Mouse (Mus musculus) CH12.LX (cell line): ENCODE measurements around the gene Stx11. TPM values are rescaled to one million over a fixed set of nuclear protein-coding genes. Genes with fewer than 3 reads are reported as not detected.
A peak's percentile ranks its signal among the peaks of the same experiment; 100 is the strongest.

Experiments used
- DNase-seq: peaks from one replicate; pipeline ENCODE4 v3.0.0-alpha.2; 2013; ENCODE audit errors: extremely low read depth
- H3K27ac ChIP-seq: 2 replicates; pipeline ENCODE4 v1.5.1; 2012; ENCODE audit warnings: low read depth, mild to moderate bottlenecking, control low read depth, moderate library complexity; ENCODE audit not compliant: insufficient read depth
- H3K27me3 ChIP-seq: replicated peaks from 2 replicates; pipeline ENCODE3; 2012; ENCODE audit warnings: inconsistent platforms
- H3K36me3 ChIP-seq, 2 experiments: replicated peaks in 1 of 2; 2 replicates each; pipeline versions ENCODE3 to v1.6.1; 2012; ENCODE audit warnings: inconsistent platforms in 1 of 2, low read length in 1 of 2, mild to moderate bottlenecking in 1 of 2, mixed read lengths in 1 of 2, moderate library complexity in 1 of 2; ENCODE audit not compliant: control insufficient read depth in 1 of 2, insufficient read depth in 1 of 2
- H3K4me1 ChIP-seq, 2 experiments: 2 replicates each; pipeline ENCODE4 v1.6.1; 2012; ENCODE audit warnings: inconsistent platforms in 1 of 2, moderate library complexity in 1 of 2; ENCODE audit not compliant: insufficient read depth in 2 of 2, control insufficient read depth in 1 of 2
- H3K4me2 ChIP-seq: 2 replicates; pipeline ENCODE4 v1.6.1; 2012; ENCODE audit warnings: low read depth, mild to moderate bottlenecking, control low read depth; ENCODE audit not compliant: poor library complexity, insufficient read depth, severe bottlenecking
- H3K4me3 ChIP-seq, 3 experiments: fragments of 150-350 bp in 1 of 3; sonication (generic) in 1 of 3; replicated peaks in 1 of 3; 2 replicates each; pipeline versions ENCODE3 to v1.5.1; 2011 to 2012; ENCODE audit warnings: low read depth in 2 of 3, low read length in 2 of 3, mild to moderate bottlenecking in 2 of 3, moderate library complexity in 2 of 3, control low read depth in 1 of 3, improper control_type of control experiment in 1 of 3, inconsistent platforms in 1 of 3, mixed read lengths in 1 of 3; ENCODE audit not compliant: poor library complexity in 1 of 3
- H3K79me2 ChIP-seq: replicated peaks from 2 replicates; pipeline ENCODE4 v1.6.1; 2012; ENCODE audit warnings: mild to moderate bottlenecking, moderate library complexity; ENCODE audit not compliant: control insufficient read depth, poor library complexity, insufficient read depth, severe bottlenecking; ENCODE audit errors: extremely low read depth
- H3K9ac ChIP-seq: 2 replicates; pipeline ENCODE4 v1.6.1; 2012; ENCODE audit warnings: low read depth, mild to moderate bottlenecking, control low read depth, moderate library complexity; ENCODE audit not compliant: insufficient read depth
- H3K9me3 ChIP-seq: replicated peaks from 2 replicates; pipeline ENCODE3; 2012; ENCODE audit warnings: low read length, inconsistent platforms, mixed read lengths
- BHLHE40 ChIP-seq: IDR thresholded peaks from 2 replicates; pipeline ENCODE4 v1.6.1; 2011; ENCODE audit warnings: mild to moderate bottlenecking, low read depth, low read length, improper control_type of control experiment
- CHD2 ChIP-seq: IDR thresholded peaks from 2 replicates; pipeline ENCODE4 v1.6.1; 2011; ENCODE audit warnings: low read length, improper control_type of control experiment
- CTCF ChIP-seq, 2 experiments: IDR thresholded peaks in 1 of 2; conservative IDR thresholded peaks in 1 of 2; 2 replicates each; pipeline ENCODE4 v1.5.1; 2011 to 2012; ENCODE audit warnings: low read depth in 2 of 2, low read length in 2 of 2, improper control_type of control experiment in 1 of 2, inconsistent platforms in 1 of 2, mild to moderate bottlenecking in 1 of 2, moderate library complexity in 1 of 2
- E2F4 ChIP-seq: IDR thresholded peaks from 2 replicates; pipeline ENCODE4 v1.6.1; 2011; ENCODE audit warnings: low read depth, low read length, improper control_type of control experiment; ENCODE audit not compliant: insufficient replicate concordance
- ELF1 ChIP-seq: IDR thresholded peaks from 2 replicates; pipeline ENCODE4 v1.6.1; 2014; ENCODE audit warnings: low read depth, mild to moderate bottlenecking, inconsistent platforms, low read length, improper control_type of control experiment
- EP300 ChIP-seq: IDR thresholded peaks from 2 replicates; pipeline ENCODE4 v1.6.1; 2011; ENCODE audit warnings: low read length, improper control_type of control experiment
- GABPA ChIP-seq: IDR thresholded peaks from 2 replicates; pipeline ENCODE4 v1.6.1; 2012; ENCODE audit warnings: low read depth, low read length, improper control_type of control experiment, inconsistent platforms; ENCODE audit not compliant: insufficient replicate concordance
- IRF4 ChIP-seq: IDR thresholded peaks from 2 replicates; pipeline ENCODE4 v1.6.1; 2014; ENCODE audit warnings: low read depth, mild to moderate bottlenecking, inconsistent platforms, low read length, improper control_type of control experiment
- JUN ChIP-seq: IDR thresholded peaks from 2 replicates; pipeline ENCODE4 v1.6.1; 2011; ENCODE audit warnings: low read depth, mild to moderate bottlenecking, low read length, improper control_type of control experiment, moderate library complexity; ENCODE audit not compliant: insufficient read depth
- KAT2A ChIP-seq: IDR thresholded peaks from 2 replicates; pipeline ENCODE4 v1.6.1; 2012; ENCODE audit warnings: low read length, improper control_type of control experiment, inconsistent platforms; ENCODE audit not compliant: insufficient replicate concordance
- MAX ChIP-seq: IDR thresholded peaks from 2 replicates; pipeline ENCODE4 v1.6.1; 2011; ENCODE audit warnings: low read length, improper control_type of control experiment
- MXI1 ChIP-seq: IDR thresholded peaks from 2 replicates; pipeline ENCODE4 v1.6.1; 2011; ENCODE audit warnings: mild to moderate bottlenecking, low read depth, low read length, improper control_type of control experiment
- MYC ChIP-seq: IDR thresholded peaks from 2 replicates; pipeline ENCODE4 v1.6.1; 2011; ENCODE audit warnings: low read depth, mild to moderate bottlenecking, improper control_type of control experiment, low read length
- NELFE ChIP-seq: IDR thresholded peaks from 2 replicates; pipeline ENCODE4 v1.6.1; 2011; ENCODE audit warnings: low read depth, low read length, improper control_type of control experiment
- NRF1 ChIP-seq: IDR thresholded peaks from 2 replicates; pipeline ENCODE4 v1.6.1; 2014; ENCODE audit warnings: low read depth, mild to moderate bottlenecking, inconsistent platforms, low read length, improper control_type of control experiment, moderate library complexity
- POLR2A ChIP-seq: IDR thresholded peaks from 2 replicates; pipeline ENCODE4 v1.6.1; 2011; ENCODE audit warnings: low read depth, mild to moderate bottlenecking, improper control_type of control experiment, low read length
- POLR2AphosphoS2 ChIP-seq: IDR thresholded peaks from 2 replicates; pipeline ENCODE4 v1.6.1; 2011; ENCODE audit warnings: low read depth, low read length, improper control_type of control experiment
- RCOR1 ChIP-seq: conservative IDR thresholded peaks from 2 replicates; pipeline ENCODE4 v1.6.1; 2012; ENCODE audit warnings: low read depth, mild to moderate bottlenecking, inconsistent platforms, low read length, improper control_type of control experiment
- SMC3 ChIP-seq: IDR thresholded peaks from 2 replicates; pipeline ENCODE4 v1.6.1; 2011; ENCODE audit warnings: low read depth, low read length, improper control_type of control experiment
- TCF12 ChIP-seq: IDR thresholded peaks from 2 replicates; pipeline ENCODE4 v1.6.1; 2014; ENCODE audit warnings: low read depth, mild to moderate bottlenecking, inconsistent platforms, low read length, improper control_type of control experiment
- UBTF ChIP-seq: IDR thresholded peaks from 2 replicates; pipeline ENCODE4 v1.6.1; 2012; ENCODE audit warnings: low read depth, mild to moderate bottlenecking, inconsistent platforms, low read length, improper control_type of control experiment, moderate library complexity
- USF1 ChIP-seq: IDR thresholded peaks from 2 replicates; pipeline ENCODE4 v1.6.1; 2014; ENCODE audit warnings: low read depth, mild to moderate bottlenecking, inconsistent platforms, low read length, improper control_type of control experiment
- USF2 ChIP-seq: conservative IDR thresholded peaks from 2 replicates; pipeline ENCODE4 v1.6.1; 2011; ENCODE audit warnings: low read depth, low read length, improper control_type of control experiment
- ZC3H11A ChIP-seq: IDR thresholded peaks from 2 replicates; pipeline ENCODE4 v1.6.1; 2012; ENCODE audit warnings: low read depth, mild to moderate bottlenecking, inconsistent platforms, low read length, improper control_type of control experiment
- ZKSCAN1 ChIP-seq: IDR thresholded peaks from 2 replicates; pipeline ENCODE4 v1.6.1; 2012; ENCODE audit warnings: low read depth, inconsistent platforms, low read length, improper control_type of control experiment, borderline replicate concordance
- ZMIZ1 ChIP-seq: IDR thresholded peaks from 2 replicates; pipeline ENCODE4 v1.6.1; 2012; ENCODE audit warnings: low read depth, mild to moderate bottlenecking, inconsistent platforms, low read length, improper control_type of control experiment
- dilution Hi-C: fragments of 300-500 bp; cut with MboI; formaldehyde crosslinking; loops from 2 replicates; pipeline ENCODE4 v1.14.3; 2020; ENCODE audit warnings: low sequenced_read_pairs; ENCODE audit not compliant: extremely low pct_unique_long_range_greater_than_20kb, extremely low pct_ligation_motif_present
- in situ Hi-C: fragments of 300-500 bp; cut with MboI; formaldehyde crosslinking; loops from 3 replicates; pipeline ENCODE4 v1.14.3; 2019; ENCODE audit warnings: low sequenced_read_pairs, low pct_ligation_motif_present, low pct_unique_long_range_greater_than_20kb, mixed read lengths
- polyA plus RNA-seq: library from polyadenylated mRNA; unstranded; fragments of >175 nt; gene quantifications from 2 replicates; pipeline ENCODE4 v1.2.1, GENCODE M21; 2012; ENCODE audit warnings: low read depth; ENCODE audit not compliant: insufficient read length
- total RNA-seq, 2 experiments: library from RNA; depleted of rRNA; stranded (reverse); fragments of 300-350 nt in 1 of 2; fragments of >200 nt in 1 of 2; gene quantifications; 2 replicates each; pipeline ENCODE4 v1.2.3; 2012 to 2014

Stx11 gene
- total and polyA plus RNA-seq, 3 experiments, result 22.2 to 49.8 (median 47.7) TPM

DNA sequence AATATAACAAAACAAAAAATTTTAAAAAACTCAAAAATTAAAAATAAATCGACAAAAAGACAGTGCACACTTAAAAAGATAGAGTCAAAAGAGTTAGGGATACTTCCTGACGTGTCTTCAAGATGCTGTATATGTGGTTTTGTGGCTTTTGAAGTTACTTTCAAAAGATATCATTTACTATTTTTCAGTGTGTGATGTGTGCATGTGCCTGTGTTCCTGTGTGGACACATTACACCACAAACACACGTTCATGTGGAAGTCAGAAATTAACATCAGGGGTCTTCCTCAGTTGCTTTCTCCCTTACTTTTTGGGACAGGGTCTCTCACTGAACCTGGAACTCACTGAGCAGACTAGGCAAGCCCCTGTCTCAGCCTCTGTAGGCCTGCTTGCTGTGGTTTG lies 20.9 kb upstream of the Stx11 start:
- no peaks in the 10 kb centered on the region for H3K27me3 ChIP-seq
- dilution Hi-C loops, result no loop called here
- TF ChIP-seq ZC3H11A (no peak), EP300 (0 out of 2 replicates have a peak, but pooled peaks have one; percentile 10), POLR2AphosphoS2 (no peak), KAT2A (no peak), BHLHE40 (peak; percentile 85), MXI1 (no peak), UBTF (no peak), POLR2A (no peak), RCOR1 (no peak), ZMIZ1 (no peak), USF2 (no peak), NELFE (no peak), IRF4 (peak; percentile 23; the same call in 1 of the 2 replicates), CTCF (conservative IDR thresholded peaks at IDR 0.05 in 1 of 2, IDR thresholded peaks at IDR 0.05 in 1 of 2; ENCODE audit: low read depth in 2 of 2, low read length in 2 of 2) (no peak), SMC3 (no peak), GABPA (no peak), E2F4 (no peak), TCF12 (no peak), MAX (no peak), USF1 (no peak), ZKSCAN1 (no peak), JUN (0 out of 2 replicates have a peak, but pooled peaks have one; percentile 14), MYC (0 out of 2 replicates have a peak, but pooled peaks have one; percentile 24), ELF1 (no peak), NRF1 (no peak), CHD2 (no peak)
- TF ChIP-seq, all 38 proteins: peak for 5
- Histone ChIP-seq H3K27ac (no peak overlapping the region), H3K36me3 (no peaks in the 10 kb centered on the region), H3K9me3 (no peaks in the 10 kb centered on the region), H3K79me2 (no peaks in the 10 kb centered on the region), H3K4me3 (no peak overlapping the region), H3K9ac (no peak overlapping the region), H3K4me2 (no peak overlapping the region), H3K4me1 (peaks cover 35 to 77% of the 10 kb centered on the region in 2 experiments)
- in situ Hi-C loops, result loop anchor here (5.0 kb wide), 1 partner anchor 63 kb away; no protein-coding TSS in a partner anchor
- no peak for DNase-seq
